Mouse (Mus musculus): ENCODE data around the gene Qrfpr.

The Qrfpr gene

DNA sequence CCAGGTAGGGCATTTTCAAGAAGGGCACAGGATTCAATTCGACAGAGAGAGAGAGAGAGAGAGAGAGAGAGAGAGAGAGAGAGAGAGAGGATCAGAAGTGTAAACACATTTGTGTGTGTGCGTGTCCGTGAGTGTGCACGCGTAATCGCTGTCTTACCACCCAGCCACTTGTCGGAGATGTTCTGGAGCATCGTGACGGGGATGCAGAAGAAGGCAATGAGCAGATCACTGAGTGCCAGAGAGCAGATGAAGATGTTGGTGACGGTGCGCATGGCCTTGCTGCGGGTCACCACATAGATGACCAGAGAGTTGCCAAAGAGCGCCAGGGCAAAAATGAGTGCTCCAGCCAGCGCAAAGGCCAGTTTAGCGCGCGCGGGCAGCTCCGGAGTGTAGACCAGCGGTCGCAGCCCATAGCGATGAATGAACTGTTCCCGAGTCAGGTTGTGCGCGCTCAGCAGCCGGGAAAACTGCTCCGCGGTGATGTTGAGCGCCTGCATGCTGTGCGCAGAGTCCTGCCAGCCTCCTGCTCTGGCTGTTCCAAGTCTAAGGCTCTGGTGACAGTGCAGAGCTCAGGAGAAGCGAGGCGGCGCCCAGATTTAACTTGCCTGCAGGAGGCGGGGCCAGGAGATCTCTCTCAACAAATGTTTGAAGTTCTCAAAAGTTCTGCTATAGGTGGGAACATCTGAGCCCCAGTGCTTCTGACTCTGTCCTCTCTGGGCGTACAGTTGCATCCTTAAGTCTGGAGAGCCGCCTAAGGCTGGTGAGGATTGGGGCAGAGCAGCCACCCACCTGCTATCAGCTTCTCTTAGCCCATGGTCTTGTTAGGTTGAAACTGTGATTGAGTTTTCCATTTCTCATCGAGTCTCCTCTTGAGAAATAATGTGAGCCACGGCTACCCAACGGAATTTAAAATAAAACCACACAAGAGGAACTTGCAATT is at the start of gene Qrfpr:
Qrfpr (minus strand) TSS at position 571 of the 940 bp plus-strand sequence.
- peak; percentile 70 for DNase-seq (ENCODE audit: low read depth, low spot score)

DNA sequence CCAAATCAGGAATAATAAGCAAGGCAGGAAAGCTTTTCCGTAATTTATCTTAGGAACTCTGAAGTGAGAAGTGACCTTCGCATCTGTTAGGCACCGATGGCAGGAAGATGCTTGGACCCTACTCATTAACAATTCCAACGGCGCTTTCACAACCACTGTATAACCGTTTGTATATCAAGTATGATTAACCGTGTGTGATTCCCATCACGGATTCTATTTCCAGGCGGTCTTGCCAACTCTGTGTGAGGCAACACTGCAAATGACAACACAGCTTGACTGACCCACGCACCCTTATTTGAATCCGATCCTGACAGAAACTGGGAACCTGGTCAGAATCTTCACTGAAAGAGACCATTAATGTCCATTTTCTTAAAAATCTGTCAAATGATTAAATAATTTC is 41.8 kb upstream of the Qrfpr start:
- DNase-seq (ENCODE audit: low read depth, low spot score), result peak; percentile 13

DNA sequence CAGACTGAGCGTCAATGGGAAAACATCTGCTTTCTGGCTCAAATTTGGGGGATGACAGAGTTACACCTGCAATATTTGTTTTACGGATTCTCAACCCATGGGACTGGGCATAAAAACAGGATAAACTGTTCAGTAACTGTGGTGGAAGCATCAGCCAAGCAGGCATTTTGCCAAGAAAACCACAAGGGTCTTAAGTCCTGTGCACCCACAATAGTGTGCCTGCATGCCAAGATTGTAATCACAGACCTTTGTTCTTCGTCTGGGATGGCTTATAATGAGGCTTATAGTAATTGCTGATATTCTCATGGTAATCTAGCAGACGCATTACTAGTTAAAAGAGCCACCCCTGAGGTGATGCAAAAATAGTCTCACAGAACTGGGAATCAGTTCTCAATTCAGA is 41.2 kb upstream of the Qrfpr start:
- no peak for DNase-seq (ENCODE audit: low read depth, low spot score)

DNA sequence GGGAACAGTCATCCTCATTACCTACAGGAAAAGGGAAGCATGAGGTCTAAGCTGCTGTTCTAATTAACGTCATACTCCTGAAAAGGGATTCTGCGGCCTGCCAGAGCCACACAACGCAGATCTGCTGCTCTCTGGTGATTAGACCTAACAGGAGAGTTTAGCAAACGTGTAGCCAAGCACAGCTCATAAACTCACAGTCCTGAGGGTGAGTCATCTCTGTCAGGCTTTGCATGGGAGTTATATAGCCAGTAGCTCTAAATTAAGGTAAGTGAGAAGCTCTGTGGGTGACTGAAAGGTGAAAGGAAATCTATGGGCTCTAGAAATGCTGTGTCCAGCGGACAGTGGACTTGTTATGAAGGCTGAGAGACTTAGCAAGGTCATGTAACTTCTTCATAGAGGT is 28.5 kb upstream of the Qrfpr start:
- DNase-seq (ENCODE audit: low read depth, low spot score), result peak; percentile 68

DNA sequence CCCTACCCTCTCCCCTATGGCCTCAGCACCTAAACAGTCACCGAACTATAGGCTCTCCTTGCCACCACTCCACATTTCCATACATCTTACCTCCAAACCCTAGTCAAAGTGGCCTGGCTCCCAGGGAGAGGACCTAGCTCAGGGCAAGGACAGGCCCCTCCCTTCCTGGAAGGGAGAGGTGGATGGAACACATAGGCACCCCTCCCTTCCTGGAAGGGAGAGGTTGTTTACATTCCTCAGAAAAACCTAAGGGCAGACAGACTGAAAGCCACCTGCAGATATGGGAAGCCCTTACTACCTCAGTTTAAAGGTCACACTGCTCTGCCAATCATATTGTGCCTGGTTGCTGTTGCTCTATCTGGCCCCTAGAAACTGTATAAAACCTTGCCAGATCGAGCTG is 26.3 kb upstream of the Qrfpr start:
- DNase-seq (ENCODE audit: low read depth, low spot score), result no peak

DNA sequence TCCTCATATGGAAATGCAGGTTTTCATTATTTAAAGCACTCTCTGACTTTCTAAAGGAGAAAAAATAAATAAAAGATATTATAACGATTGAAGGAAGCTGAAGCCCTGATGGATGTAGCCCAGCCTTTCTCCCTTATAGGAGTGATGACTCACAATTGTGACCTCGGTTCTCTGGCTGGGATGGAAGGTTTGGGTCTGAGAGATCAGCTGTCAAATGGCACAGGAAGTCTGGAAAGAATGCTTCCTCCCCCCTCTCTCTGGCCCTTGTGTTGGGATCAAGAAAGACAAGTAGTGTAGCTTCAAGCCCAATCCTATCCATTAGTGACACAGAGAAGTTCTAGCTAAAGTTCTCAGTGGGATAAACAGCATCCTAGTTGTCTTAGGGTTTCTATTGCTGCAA is 7.8 kb upstream of the Qrfpr start:
- no peak for DNase-seq (ENCODE audit: low read depth, low spot score)

DNA sequence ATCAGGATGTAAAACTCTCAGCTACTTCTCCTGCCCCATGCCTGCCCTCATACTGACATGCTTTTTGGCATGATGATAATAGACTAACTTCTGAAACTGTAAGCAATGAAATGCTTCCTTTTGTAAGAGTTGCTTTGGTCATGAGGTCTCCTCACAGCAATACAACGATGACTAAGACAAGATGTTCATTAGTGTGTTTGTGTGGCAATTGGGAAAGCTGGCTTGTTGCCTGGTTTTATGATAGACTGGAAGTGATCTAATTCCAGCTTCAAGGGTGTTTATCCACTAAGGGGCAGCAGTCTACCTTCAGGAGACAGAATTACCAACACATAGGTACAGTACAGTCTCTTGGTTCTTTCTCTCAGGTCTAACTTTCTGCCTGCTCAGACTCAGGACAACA is 5.1 kb upstream of the Qrfpr start:
- DNase-seq (ENCODE audit: low read depth, low spot score), result peak; percentile 44

DNA sequence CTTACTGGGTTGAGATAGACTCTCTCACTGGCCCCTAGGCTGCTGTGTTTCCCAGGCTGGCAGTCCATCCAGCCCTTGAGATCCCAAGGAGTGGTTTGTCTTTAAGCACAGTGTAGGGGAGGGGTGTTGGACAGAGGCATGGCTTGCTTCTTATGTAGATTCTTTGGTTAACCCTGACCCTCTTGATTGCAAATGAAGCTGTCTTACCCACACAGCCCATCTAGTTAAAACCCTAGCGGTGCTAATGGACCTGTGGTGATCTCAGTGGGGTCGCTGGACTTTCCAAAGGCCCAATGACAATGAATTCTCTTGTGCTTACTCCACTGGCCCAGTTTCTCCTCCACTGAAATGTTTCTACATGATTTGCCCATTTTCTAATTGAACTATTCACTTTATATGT is 1.2 kb upstream of the Qrfpr start:
- no peak for DNase-seq (ENCODE audit: low read depth, low spot score)

DNA sequence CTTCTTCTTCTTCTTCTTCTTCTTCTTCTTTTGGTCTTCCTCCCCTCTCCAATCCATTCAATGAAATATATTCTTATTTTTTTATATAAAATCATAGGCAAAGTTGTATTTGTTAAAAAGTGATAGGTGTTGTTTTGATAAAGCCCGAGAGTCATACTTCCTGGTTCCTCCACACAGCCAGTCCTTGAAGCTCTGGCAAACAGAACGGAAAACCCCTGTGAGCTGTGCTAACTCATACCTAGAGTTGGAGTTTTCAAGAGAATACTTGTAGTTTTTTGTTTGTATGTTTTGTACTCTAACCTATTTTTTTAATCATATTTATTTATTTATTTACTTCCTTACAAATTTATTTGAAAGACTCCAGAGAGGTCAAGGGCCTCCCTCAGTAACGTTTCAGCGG is 9.4 kb downstream of the Qrfpr start:
- DNase-seq (ENCODE audit: low read depth, low spot score), result no peak

DNA sequence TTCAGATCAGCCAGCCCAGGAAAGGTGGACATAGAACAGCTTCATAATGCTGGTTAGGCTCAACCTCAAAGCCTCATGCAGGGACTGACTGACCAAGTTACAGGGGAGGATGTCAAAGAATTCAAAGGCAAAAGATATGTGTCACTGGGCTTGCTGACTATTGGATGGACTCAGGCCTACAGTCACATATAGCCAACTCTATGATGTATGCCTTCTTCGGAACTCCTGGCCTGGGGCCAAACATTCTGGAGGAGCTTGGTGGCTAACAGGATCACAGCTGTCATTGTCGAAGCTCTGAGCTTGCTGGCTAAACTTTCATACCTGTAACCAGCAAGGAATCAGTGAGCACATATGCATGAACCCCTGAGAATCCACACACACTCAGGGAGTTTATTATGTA is 11.2 kb downstream of the Qrfpr start:
- no peak for DNase-seq (ENCODE audit: low read depth, low spot score)

DNA sequence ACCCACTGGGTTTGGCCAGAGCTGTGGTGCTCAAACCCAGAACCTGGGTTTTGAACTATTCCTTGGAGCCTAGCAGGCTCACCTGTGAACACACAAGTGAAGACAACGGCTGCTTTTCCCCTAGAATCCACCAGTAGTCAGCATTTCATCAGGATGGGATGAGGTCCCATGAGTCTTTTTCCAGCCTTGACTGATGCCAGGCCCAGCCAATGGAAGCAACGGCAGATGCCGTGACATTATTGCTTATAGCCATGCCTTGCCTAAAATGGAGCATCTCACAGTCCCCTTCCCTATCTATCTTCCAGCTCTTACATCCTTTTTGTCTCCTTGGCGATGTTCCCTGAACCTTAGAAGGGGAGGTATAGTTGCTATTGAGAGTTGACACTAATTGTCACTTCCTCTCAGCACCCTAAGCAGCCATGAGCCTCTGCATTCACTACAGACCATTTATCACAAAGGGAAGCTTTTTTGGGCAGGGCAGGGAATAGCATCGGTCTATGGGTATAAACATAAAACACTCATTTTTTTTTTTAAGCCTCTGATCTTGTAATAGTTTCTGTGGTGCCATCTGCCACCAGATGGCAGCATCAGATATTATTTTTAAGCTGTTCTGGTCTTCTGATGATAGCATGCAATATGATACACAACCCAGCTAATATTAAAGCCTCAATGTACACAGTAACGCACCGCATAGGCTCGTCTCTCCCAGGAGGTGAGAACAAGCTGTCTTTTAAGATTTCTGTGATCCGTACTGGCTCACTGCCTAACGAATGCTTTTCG is 12.1 kb downstream of the Qrfpr start:
- DNase-seq (ENCODE audit: low read depth, low spot score), result peak; percentile 82

DNA sequence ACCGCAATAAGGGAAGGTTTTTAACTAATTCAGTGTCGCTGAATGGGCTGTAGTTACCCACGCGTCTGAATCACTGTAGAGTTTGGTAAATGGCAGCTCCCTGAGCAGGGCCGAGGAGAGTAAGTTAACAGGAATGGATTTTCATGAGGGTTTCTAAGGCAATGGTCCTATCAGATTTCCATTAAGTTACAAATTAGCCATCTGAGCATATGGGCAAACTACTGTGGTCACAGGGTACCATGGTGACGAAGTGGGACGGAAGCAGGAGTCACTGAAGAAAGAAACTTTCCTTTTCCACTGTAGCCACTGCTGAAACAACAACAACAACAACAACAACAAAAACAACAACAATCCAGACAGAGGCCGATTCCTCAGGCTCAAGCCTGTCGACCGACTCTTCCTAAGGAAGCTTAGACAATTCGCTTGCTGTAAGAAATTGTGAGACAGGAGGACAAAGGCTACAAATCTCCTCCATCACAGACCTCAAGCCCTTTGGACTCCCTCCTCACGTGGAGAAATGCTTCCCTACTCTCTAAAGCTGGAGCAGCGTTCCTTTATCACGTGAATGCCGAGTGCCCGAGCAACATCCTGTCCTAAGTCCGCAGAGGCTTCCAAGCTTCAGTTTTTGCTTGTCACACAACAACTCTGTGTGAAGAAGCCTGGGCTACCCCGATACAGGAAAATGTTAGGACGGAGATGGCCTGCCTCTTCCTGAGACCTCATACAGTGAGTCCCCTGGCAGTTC is 14.4 kb downstream of the Qrfpr start:
- DNase-seq (ENCODE audit: low read depth, low spot score), result no peak

DNA sequence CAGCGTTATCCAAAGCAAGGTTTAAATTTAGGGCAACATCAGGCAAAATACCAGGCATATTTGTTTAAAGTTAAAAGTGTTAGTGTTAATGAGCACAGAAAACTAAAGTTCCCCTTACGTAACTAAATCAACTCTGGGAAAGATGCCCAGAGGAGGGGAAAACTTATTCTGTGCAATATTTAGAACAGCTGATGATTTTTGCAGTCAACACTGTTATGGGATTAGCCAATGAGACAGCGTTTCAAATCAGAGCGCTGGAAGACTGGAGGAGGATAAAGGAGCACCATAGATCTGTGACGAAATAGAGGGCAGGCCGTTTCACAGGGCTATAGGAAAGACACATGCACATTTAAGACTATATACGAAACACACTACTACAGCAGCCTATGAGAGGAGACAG is 19.2 kb downstream of the Qrfpr start:
- peak; percentile 83 for DNase-seq (ENCODE audit: low read depth, low spot score)

DNA sequence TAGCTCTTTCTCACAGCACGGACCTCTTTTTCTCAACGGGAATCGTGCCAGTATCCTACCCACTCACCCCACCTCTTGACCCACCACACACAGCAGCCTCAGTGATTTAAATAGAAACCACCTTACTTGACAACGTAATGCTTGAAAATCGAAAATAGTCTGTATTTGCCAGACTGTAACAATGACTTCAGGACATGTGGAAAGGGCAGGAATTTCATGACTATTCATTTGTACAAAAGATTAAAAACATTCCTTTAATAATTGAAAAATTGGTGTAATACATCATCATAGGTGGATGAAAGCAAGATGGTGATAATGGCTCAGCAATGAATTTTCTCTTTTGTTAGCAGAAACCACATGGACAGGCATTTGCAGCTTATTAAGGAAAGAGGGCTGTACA is 21.0 kb downstream of the Qrfpr start:
- DNase-seq (ENCODE audit: low read depth, low spot score), result no peak

DNA sequence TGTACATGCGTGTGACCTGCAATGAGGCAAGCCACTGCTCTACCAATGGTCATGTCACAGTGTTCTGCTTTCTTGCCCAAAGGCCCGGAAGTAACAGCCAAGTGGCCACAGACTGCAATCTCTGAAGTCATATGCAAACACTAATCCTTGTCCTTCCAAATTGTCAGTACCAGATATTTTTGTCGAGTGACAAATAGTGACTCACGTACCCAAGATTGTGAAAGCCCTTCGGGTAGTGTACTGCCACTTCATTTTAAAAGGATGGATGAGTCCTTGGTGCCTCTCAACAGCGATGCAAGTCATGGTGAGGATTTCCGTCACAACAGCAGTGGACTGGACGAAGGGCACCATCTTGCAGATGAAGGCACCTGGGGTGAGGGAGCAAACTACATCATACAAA is 32.9 kb downstream of the Qrfpr start:
- DNase-seq (ENCODE audit: low read depth, low spot score), result peak; percentile 13

DNA sequence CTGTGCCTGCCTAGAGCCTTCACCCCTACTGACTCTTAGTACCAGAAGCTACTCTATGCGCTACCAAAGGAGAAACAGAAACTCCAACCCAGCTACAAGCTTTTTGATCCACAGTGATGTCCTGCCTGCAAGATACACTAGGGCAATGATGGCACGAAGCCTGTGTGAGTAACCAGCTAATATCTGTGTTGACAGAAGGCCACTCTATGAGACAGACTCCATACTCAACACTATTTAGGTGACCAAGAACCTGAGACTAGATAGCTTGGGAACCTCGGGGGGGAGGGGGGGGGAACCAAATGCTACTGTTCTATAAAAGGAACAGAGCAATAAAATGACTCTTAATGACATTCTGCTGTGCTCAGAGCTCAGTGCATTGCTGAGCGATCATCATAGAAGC is 35.6 kb downstream of the Qrfpr start:
- no peak for DNase-seq (ENCODE audit: low read depth, low spot score)

DNA sequence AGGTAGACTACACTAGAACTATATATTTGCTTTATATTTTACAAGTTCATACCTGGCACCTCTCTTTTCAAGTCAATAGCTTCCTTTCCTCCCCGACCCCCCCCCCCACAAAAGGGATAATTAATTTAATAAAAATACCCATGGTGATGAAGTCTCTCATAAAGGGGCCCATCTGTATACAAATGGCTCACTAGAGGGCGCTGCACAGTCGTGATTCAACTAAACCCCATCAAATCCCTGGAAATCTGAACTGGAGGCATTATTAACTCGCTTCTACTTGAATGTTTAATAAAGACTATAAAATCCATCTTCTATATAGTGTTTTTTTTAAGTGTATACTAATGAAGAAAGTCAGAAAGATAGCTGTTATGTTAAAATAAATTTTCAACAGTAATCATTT is 40.6 kb downstream of the Qrfpr start:
- DNase-seq (ENCODE audit: low read depth, low spot score), result peak; percentile 79

DNA sequence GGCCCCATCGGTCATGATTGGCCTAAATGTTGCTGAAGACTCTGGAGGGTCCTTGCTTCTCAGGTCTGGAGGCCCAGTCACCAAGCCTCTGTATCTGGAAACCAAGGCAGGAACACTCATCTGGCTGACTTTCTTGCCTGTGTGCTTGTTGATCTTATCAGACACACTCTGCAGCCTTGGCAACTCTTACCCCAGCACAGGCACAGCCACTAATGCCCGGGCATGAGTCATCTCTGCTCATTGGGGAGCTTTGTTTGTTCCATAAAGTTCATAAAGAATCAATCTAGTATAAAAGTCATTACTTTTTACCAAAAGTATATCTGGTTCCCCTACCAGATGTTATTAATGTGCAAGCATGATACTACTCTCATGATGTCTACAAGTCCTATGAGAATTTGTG is 48.4 kb downstream of the Qrfpr start:
- no peak for DNase-seq (ENCODE audit: low read depth, low spot score)

DNA sequence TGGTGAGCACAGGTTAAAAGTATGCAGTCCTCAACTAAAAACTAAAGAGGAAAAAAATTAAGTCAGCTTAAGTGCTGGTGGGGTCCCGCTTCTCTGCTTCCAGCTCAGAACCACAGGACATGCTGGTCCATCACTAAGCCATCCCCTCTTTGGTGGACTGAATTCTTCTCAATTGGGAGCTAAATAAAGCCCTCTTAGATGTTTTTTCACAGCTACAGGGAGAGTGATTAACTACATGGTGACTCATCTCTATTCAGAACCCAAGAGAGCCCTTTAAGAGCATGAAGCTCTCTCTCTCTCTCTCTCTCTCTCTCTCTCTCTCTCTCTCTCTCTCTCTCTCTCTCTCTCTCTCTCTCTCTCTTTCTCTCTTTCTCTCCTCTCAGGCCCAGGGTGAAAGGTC is 50.8 kb downstream of the Qrfpr start:
- peak; percentile 65 for DNase-seq (ENCODE audit: low read depth, low spot score)

DNA sequence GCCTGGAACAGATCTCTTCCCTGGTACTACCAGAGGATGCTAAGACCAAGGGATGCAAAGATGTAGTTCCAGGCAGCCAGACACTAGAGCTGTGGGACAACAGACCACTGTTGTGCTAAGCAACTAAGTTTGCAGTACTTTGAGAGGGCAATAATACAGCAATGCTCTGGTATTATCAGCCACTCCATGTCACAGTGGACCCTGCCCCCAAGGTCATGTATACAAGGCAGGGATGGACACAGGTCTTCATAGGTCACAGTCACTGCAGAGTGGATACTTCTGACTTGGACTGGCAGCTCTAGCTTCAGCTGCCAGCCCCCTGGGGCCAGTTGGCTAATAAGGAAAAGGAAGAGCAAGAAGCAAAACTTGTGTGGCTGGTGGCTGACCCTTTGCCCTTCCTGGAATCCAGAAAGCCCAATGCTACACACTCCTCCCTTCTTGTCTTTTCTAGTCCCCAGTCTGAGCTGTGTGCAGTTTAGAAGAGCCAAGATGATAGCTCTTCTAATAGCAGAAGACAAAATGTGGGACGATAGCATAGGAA is 51.4 kb downstream of the Qrfpr start:
- no peak for DNase-seq (ENCODE audit: low read depth, low spot score)

DNA sequence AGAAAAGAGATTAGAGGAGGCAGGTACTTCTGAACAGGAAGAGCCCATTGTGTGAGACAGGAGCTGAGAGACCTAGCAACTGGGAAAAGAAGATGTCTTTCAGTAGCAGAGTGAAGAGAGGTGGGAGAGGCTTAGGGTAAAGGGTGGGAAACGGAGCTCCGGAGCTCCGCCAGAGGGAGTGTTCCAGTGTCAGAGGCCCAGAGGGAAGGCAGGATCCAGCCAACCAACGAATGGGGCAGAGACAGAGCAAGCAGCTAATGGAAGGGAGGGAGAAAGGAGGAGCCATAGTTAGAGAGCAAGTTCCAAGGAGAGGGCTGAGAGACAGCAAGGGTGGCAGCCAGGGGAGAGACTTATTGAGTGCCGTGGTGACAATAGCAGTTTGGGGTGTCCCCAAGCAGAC is 66.8 kb downstream of the Qrfpr start:
- DNase-seq (ENCODE audit: low read depth, low spot score), result peak; percentile 13

Data from brain, adult 2 months (tissue).